Mouse (Mus musculus): ENCODE data around the gene Kbtbd6. TPM values are rescaled to one million over a fixed set of nuclear protein-coding genes. Genes with fewer than 3 reads are reported as not detected.

The Kbtbd6 gene
- polyA plus RNA-seq, 1 experiment, result 0.65 TPM

DNA sequence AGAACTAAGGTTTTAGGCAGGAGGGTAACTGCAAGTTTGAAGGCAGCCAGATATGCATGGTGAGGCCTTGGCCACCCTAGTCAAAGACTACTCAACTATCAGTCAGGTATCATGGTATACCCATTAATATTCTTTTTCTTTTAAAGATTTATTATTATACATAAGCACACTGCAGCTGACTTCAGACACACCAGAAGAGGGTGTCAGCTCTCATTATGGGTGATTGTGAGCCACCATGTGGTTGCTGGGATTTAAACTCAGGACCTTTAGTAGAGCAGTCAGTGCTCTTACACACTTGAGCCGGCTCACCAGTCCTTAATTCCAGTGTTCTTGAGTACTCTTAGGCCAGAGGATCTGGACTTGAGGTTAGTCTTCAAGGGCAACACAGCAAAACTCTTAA, 8.8 kb downstream of the Kbtbd6 start:
- 84% methylated on average over 1 of the region's 1 CpGs for WGBS
- no peaks in the 10 kb centered on the region for H3K27me3 ChIP-seq (ENCODE audit: control insufficient read depth, insufficient read depth, low read length)
- no peaks in the 10 kb centered on the region for H3K4me1 ChIP-seq (ENCODE audit: control insufficient read depth, insufficient read depth, insufficient read length, low read length)
- H3K27ac ChIP-seq (ENCODE audit: insufficient read depth, low read depth, low read length), result no peak overlapping the region
- H3K36me3 ChIP-seq (ENCODE audit: control insufficient read depth, insufficient read depth, low read length), result peaks cover 25% of the 10 kb centered on the region
- H3K4me3 ChIP-seq (ENCODE audit: low read depth, low read length), result no peak overlapping the region
- no peak for TF ChIP-seq CTCF (IDR thresholded peaks at IDR 0.05; ENCODE audit: extremely low read depth, insufficient read length, insufficient replicate concordance, low read depth, low read length)
- TF ChIP-seq POLR2A (IDR thresholded peaks at IDR 0.05; ENCODE audit: low read depth, low read length), result no peak

DNA sequence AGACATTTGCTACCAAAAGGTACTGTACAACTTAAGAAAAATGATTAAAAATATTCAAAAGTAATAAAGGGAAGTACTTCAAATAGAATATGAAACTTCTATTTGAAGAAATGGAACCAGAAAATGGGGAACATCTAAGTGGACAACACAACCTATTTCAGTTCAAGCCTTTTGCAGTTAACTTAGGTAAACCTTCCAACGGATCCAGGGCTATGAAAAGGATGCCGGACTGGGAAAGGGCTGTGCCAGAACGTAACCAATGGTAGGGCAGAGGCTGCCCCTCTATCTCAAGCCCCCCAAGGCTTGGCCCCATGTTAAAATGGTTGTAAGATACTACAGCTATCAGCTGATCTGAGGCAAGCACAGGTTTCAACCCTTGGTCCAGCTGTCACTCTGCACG, 9.4 kb downstream of the Kbtbd6 start:
- no peak for TF ChIP-seq POLR2A (IDR thresholded peaks at IDR 0.05; ENCODE audit: low read depth, low read length)
- TF ChIP-seq CTCF (IDR thresholded peaks at IDR 0.05; ENCODE audit: extremely low read depth, insufficient read length, insufficient replicate concordance, low read depth, low read length), result no peak
- Histone ChIP-seq H3K4me3 (ENCODE audit: low read depth, low read length) (no peak overlapping the region), H3K4me1 (ENCODE audit: control insufficient read depth, insufficient read depth, insufficient read length, low read length) (no peaks in the 10 kb centered on the region), H3K27ac (ENCODE audit: insufficient read depth, low read depth, low read length) (no peak overlapping the region), H3K27me3 (ENCODE audit: control insufficient read depth, insufficient read depth, low read length) (no peaks in the 10 kb centered on the region), H3K36me3 (ENCODE audit: control insufficient read depth, insufficient read depth, low read length) (peaks cover 30% of the 10 kb centered on the region)
- WGBS, result 90% methylated on average over 4 of the region's 4 CpGs

DNA sequence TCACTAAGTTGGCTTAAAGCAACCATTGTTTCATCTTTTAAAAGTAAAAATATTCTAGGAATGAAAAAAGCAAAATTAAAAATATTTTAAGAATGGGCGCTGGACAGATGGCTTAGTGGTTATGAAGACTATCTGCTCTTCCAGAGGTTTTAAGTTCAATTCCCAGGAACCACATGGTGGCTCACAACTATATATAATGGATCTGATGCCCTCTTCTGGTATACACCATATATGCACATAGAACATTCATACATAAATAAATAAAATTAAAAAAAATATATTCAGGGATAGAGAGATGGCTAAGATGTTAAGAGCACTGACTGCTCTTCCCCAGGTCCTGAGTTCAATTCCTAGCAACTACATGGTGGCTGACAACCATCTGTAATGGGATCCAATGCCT, 14.0 kb downstream of the Kbtbd6 start:
- H3K4me1 ChIP-seq (ENCODE audit: control insufficient read depth, insufficient read depth, insufficient read length, low read length), result no peaks in the 10 kb centered on the region
- peaks cover 50% of the 10 kb centered on the region for H3K36me3 ChIP-seq (ENCODE audit: control insufficient read depth, insufficient read depth, low read length)
- WGBS, result 84% methylated on average over 1 of the region's 1 CpGs
- no peak for TF ChIP-seq CTCF (IDR thresholded peaks at IDR 0.05; ENCODE audit: extremely low read depth, insufficient read length, insufficient replicate concordance, low read depth, low read length)
- no peak for TF ChIP-seq POLR2A (IDR thresholded peaks at IDR 0.05; ENCODE audit: low read depth, low read length)
- no peak overlapping the region for H3K4me3 ChIP-seq (ENCODE audit: low read depth, low read length)
- H3K27me3 ChIP-seq (ENCODE audit: control insufficient read depth, insufficient read depth, low read length), result no peaks in the 10 kb centered on the region
- no peak overlapping the region for H3K27ac ChIP-seq (ENCODE audit: insufficient read depth, low read depth, low read length)

DNA sequence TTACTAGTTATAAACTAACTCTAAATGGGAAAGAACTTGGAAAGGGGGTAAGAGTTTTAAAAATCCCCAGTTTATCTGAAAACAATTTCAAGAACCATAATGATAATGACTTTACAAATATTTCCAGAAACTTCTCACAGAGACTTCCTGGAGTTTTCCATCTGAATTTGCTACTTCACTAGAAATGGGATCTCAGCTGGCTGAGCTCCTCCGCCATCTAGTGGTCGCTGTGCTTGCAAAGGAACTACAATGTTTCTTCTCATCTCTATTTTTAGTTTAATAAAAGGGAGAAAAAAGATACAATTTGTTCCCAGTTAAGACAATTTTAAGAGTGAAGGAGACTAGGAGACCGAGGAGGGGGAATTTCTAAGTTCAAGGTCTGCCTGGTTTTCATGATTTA, 16.0 kb downstream of the Kbtbd6 start:
- TF ChIP-seq POLR2A (IDR thresholded peaks at IDR 0.05; ENCODE audit: low read depth, low read length) (no peak), CTCF (IDR thresholded peaks at IDR 0.05; ENCODE audit: extremely low read depth, insufficient read length, insufficient replicate concordance, low read depth, low read length) (peak; percentile 76; the same call in 1 of the 2 replicates)
- WGBS, result 20% methylated on average over 3 of the region's 3 CpGs
- Histone ChIP-seq H3K27ac (ENCODE audit: insufficient read depth, low read depth, low read length) (no peak overlapping the region), H3K36me3 (ENCODE audit: control insufficient read depth, insufficient read depth, low read length) (peaks cover 53% of the 10 kb centered on the region), H3K4me1 (ENCODE audit: control insufficient read depth, insufficient read depth, insufficient read length, low read length) (no peaks in the 10 kb centered on the region), H3K4me3 (ENCODE audit: low read depth, low read length) (no peak overlapping the region), H3K27me3 (ENCODE audit: control insufficient read depth, insufficient read depth, low read length) (no peaks in the 10 kb centered on the region)

DNA sequence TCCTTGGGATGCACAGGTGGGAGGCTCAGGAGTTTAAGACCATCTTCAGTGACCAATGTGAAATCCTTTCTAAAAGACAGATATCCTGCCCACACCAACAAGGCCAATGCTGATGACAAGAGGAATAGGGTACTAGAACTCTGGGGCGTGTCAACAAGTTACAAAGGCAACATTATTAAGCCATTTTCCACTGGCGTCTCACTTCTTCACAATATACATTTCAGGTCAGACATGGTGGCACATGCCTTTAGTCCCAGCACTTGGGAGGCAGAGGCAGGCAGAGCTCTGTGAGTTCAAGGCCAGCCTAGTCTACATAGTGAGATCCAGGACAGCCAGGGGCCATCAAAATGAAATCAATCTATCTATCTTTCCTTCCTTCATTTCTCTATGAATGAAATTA, 21.7 kb downstream of the Kbtbd6 start:
- no peaks in the 10 kb centered on the region for H3K4me1 ChIP-seq (ENCODE audit: control insufficient read depth, insufficient read depth, insufficient read length, low read length)
- H3K36me3 ChIP-seq (ENCODE audit: control insufficient read depth, insufficient read depth, low read length), result peaks cover 49% of the 10 kb centered on the region
- TF ChIP-seq CTCF (IDR thresholded peaks at IDR 0.05; ENCODE audit: extremely low read depth, insufficient read length, insufficient replicate concordance, low read depth, low read length) (no peak), POLR2A (IDR thresholded peaks at IDR 0.05; ENCODE audit: low read depth, low read length) (no peak)
- no peak overlapping the region for H3K27ac ChIP-seq (ENCODE audit: insufficient read depth, low read depth, low read length)
- no peaks in the 10 kb centered on the region for H3K27me3 ChIP-seq (ENCODE audit: control insufficient read depth, insufficient read depth, low read length)
- 89% methylated on average over 2 of the region's 2 CpGs for WGBS
- no peak overlapping the region for H3K4me3 ChIP-seq (ENCODE audit: low read depth, low read length)

DNA sequence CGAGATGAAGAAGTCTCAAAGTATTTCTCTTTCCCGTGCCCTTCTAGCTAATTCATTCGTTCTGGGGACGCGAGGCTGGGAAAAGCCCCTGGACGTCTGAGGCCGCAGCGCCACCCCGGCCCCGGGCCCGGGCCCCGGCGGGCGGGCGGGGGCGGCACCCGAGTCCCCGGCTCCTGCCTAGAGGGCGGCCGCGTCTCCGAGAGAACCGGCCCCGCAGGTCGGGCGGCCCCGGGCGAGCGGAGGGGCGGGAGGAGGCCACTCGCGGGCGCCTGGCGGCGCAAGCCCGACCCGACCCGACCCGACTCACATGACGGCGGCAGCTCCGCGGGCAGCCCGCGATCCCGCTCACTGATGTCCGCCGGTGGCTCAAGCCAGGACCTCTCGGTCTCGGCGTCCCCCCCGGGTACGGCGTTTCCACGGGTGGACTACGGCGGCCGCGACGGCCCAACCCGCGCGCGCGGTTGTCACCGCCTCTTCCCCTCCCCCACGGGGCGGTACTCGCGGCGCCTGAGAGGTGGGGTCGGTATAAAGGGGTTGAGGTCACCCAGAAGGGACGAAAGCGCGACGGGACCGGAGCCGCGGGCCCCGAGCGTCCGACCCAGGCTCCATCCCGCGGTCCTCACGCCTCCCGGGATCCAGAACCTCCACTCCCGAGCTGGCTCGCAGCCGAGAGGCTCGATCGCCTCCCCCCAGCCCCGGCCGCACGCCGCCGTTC, 29.1 kb downstream of the Kbtbd6 start, which contains the start of gene Elf1:
Elf1 (plus strand) TSS at position 571 of the 715 bp plus-strand sequence.
- no peaks in the 10 kb centered on the region for H3K27me3 ChIP-seq (ENCODE audit: control insufficient read depth, insufficient read depth, low read length)
- H3K36me3 ChIP-seq (ENCODE audit: control insufficient read depth, insufficient read depth, low read length), result peaks cover 4% of the 10 kb centered on the region; the same call in 1 of the 2 replicates
- peak within 1 kb of the TSS; percentile 100 for H3K27ac ChIP-seq (ENCODE audit: insufficient read depth, low read depth, low read length)
- H3K4me1 ChIP-seq (ENCODE audit: control insufficient read depth, insufficient read depth, insufficient read length, low read length), result peaks cover 7% of the 10 kb centered on the region
- under 1% methylated on average over 77 of the region's 96 CpGs for WGBS
- peak within 1 kb of the TSS; percentile 85 for H3K4me3 ChIP-seq (ENCODE audit: low read depth, low read length)
- peak; percentile 98 for TF ChIP-seq POLR2A (IDR thresholded peaks at IDR 0.05; ENCODE audit: low read depth, low read length)
- no peak for TF ChIP-seq CTCF (IDR thresholded peaks at IDR 0.05; ENCODE audit: extremely low read depth, insufficient read length, insufficient replicate concordance, low read depth, low read length)

DNA sequence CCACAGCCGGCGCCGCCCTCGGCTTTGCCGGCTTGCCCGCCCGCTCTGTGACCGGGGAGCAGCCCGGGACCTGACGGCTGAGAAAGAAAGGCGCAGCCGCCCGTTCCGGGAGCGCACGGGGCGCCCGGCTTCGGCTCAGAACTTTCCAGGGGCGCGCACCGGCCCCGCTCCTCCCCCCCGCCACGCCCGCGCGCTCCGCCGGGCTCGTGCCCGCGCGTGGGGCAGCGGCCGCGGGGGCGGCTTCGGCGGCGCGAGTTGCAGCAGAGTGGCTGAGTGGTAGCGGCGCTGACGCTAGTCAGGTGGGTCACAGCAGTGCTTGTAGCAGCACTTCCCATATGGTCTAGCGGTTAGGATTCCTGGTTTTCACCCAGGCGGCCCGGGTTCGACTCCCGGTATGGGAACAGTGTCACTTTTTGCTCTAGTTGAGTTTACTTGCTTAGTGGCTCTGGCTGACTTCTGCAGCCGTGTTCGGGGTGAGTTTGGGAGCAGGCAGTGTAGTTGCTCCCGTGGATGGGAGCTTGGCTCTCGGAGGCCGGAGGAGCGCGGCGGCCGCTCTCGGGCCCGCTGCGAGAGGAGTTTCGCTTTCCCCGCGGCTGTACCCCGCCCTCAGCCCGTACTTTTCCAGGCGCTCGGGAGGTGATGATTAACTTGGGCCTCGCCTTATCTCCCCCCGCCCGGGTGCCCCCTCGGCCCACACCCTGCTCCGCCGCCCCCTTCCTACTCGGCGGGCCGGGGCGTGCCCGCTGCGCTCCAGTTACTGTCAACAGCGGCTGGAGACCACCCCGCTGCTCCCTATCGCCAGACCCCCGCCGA, 29.9 kb downstream of the Kbtbd6 start, which contains the start of gene Wbp4:
Wbp4 (minus strand) TSS at position 182 of the 813 bp plus-strand sequence.
- under 1% methylated on average over 85 of the region's 86 CpGs for WGBS
- Histone ChIP-seq H3K4me1 (ENCODE audit: control insufficient read depth, insufficient read depth, insufficient read length, low read length) (peaks cover 7% of the 10 kb centered on the region), H3K27ac (ENCODE audit: insufficient read depth, low read depth, low read length) (peak within 1 kb of the TSS; percentile 100), H3K36me3 (ENCODE audit: control insufficient read depth, insufficient read depth, low read length) (peaks cover 3% of the 10 kb centered on the region; the same call in 1 of the 2 replicates), H3K4me3 (ENCODE audit: low read depth, low read length) (peak within 1 kb of the TSS; percentile 85), H3K27me3 (ENCODE audit: control insufficient read depth, insufficient read depth, low read length) (no peaks in the 10 kb centered on the region)
- TF ChIP-seq POLR2A (IDR thresholded peaks at IDR 0.05; ENCODE audit: low read depth, low read length) (peak; percentile 58), CTCF (IDR thresholded peaks at IDR 0.05; ENCODE audit: extremely low read depth, insufficient read length, insufficient replicate concordance, low read depth, low read length) (no peak)

All from small intestine, adult 2 months (tissue).